Mouse (Mus musculus) urinary bladder, postnatal 0 days (tissue): ENCODE results near the gene Rex1bd. TPM values are rescaled to one million over a fixed set of nuclear protein-coding genes. Genes with fewer than 3 reads are reported as not detected.

ENCODE experiments used
- polyA plus RNA-seq: library from polyadenylated mRNA; unstranded; fragments of >200 nt; fragmentation: Nextera tagmentation; extraction: Ambion mirVana; gene quantifications from 2 replicates; pipeline ENCODE4 v1.2.1, GENCODE M21; 2015

Rex1bd gene
- 113 and 116 TPM in 2 replicates for polyA plus RNA-seq

GRCm38 (mm10) chr8:70506328-70507026 is at the start of gene Rex1bd:
Rex1bd (minus strand) TSS chr8:70506752.

GRCm38 (mm10) chr8:70539077-70539813 is 32.7 kb upstream of the Rex1bd start, which contains the start of gene Ell:
Ell (plus strand) TSS chr8:70539457.

GRCm38 (mm10) chr8:70527512-70528181 is 21.1 kb upstream of the Rex1bd start, which contains the start of the genes Fkbp8 and Kxd1:
Fkbp8 (plus strand) TSS chr8:70527724.
Kxd1 (minus strand) TSS chr8:70527956.

GRCm38 (mm10) chr8:70510228-70510915 is 3.8 kb upstream of the Rex1bd start, which contains the start of gene Uba52:
Uba52 (minus strand) TSS chr8:70510801.

GRCm38 (mm10) chr8:70492664-70493640 is 13.6 kb downstream of the Rex1bd start, which contains the start of gene Crlf1:
Crlf1 (plus strand) TSS chr8:70493158.

GRCm38 (mm10) chr8:70486941-70487520 is 19.5 kb downstream of the Rex1bd start, which contains the start of gene Tmem59l:
Tmem59l (minus strand) TSS chr8:70487358.

GRCm38 (mm10) chr8:70476333-70477268 is 30.0 kb downstream of the Rex1bd start, which contains the start of gene Klhl26:
Klhl26 (minus strand) TSS chr8:70476968.

Other genes with a start within 250 kb of the Rex1bd start
- 17.3 and 19.4 TPM in 2 replicates for gene Homer3, start 223.9 kb downstream of the Rex1bd start, polyA plus RNA-seq
- 27.6 and 29.6 TPM in 2 replicates for gene Ddx49, start 204.3 kb downstream of the Rex1bd start, polyA plus RNA-seq
- gene Cope, start 204.2 kb downstream of the Rex1bd start, polyA plus RNA-seq: 272 and 328 TPM in 2 replicates
- 0.99 and 1.0 TPM in 2 replicates for gene Cers1, start 191.0 kb downstream of the Rex1bd start, polyA plus RNA-seq
- gene Gdf1, start 176.9 kb downstream of the Rex1bd start, polyA plus RNA-seq: 0.39 and 0.50 TPM in 2 replicates
- 8.0 and 8.6 TPM in 2 replicates for gene Upf1, start 153.5 kb downstream of the Rex1bd start, polyA plus RNA-seq
- gene Comp, start 133.2 kb downstream of the Rex1bd start, polyA plus RNA-seq: 0.15 and 0.18 TPM in 2 replicates
- gene Crtc1, start 67.2 kb downstream of the Rex1bd start, polyA plus RNA-seq: 7.8 and 8.3 TPM in 2 replicates
- 17.0 and 18.6 TPM in 2 replicates for gene Klhl26, start 29.8 kb downstream of the Rex1bd start, polyA plus RNA-seq
- gene Tmem59l, start 19.4 kb downstream of the Rex1bd start, polyA plus RNA-seq: not detected in 2 replicates
- gene Crlf1, start 13.6 kb downstream of the Rex1bd start, polyA plus RNA-seq: 0.36 and 0.42 TPM in 2 replicates
- 768 and 841 TPM in 2 replicates for gene Uba52, start 4.0 kb upstream of the Rex1bd start, polyA plus RNA-seq
- gene Fkbp8, start 21.0 kb upstream of the Rex1bd start, polyA plus RNA-seq: 200 and 204 TPM in 2 replicates
- 53.9 and 54.6 TPM in 2 replicates for gene Kxd1, start 21.2 kb upstream of the Rex1bd start, polyA plus RNA-seq
- 11.7 and 12.5 TPM in 2 replicates for gene Ell, start 32.7 kb upstream of the Rex1bd start, polyA plus RNA-seq
- 25.1 and 27.7 TPM in 2 replicates for gene Isyna1, start 87.6 kb upstream of the Rex1bd start, polyA plus RNA-seq
- gene Ssbp4, start 102.1 kb upstream of the Rex1bd start, polyA plus RNA-seq: 71.0 and 78.8 TPM in 2 replicates
- 4.4 and 6.6 TPM in 2 replicates for gene Lrrc25, start 109.4 kb upstream of the Rex1bd start, polyA plus RNA-seq
- 0.79 and 2.8 TPM in 2 replicates for gene Gdf15, start 125.7 kb upstream of the Rex1bd start, polyA plus RNA-seq
- 19.2 and 24.1 TPM in 2 replicates for gene Pgpep1, start 153.6 kb upstream of the Rex1bd start, polyA plus RNA-seq
- gene Lsm4, start 166.5 kb upstream of the Rex1bd start, polyA plus RNA-seq: 119 and 132 TPM in 2 replicates
- gene Jund, start 192.2 kb upstream of the Rex1bd start, polyA plus RNA-seq: 41.5 and 52.0 TPM in 2 replicates
- 0.04 TPM in 1 of 2 replicates, not detected in the other for gene Iqcn, start 196.7 kb upstream of the Rex1bd start, polyA plus RNA-seq
- gene Gm3336, start 211.8 kb upstream of the Rex1bd start, polyA plus RNA-seq: 0.19 and 0.20 TPM in 2 replicates
- gene Pde4c, start 217.0 kb upstream of the Rex1bd start, polyA plus RNA-seq: 0.05 and 0.10 TPM in 2 replicates
- gene Rab3a, start 247.9 kb upstream of the Rex1bd start, polyA plus RNA-seq: 9.9 and 10.0 TPM in 2 replicates